Mouse (Mus musculus) CH12.LX (cell line): ENCODE results near the gene Carmil1. TPM values are rescaled to one million over a fixed set of nuclear protein-coding genes. Genes with fewer than 3 reads are reported as not detected.

ENCODE experiments used
- DNase-seq: peaks from one replicate; pipeline ENCODE4 v3.0.0-alpha.2; 2013; ENCODE audit errors: extremely low read depth
- H3K27ac ChIP-seq: 2 replicates; pipeline ENCODE4 v1.5.1; 2012; ENCODE audit warnings: low read depth, mild to moderate bottlenecking, control low read depth, moderate library complexity; ENCODE audit not compliant: insufficient read depth
- H3K27me3 ChIP-seq: replicated peaks from 2 replicates; pipeline ENCODE3; 2012; ENCODE audit warnings: inconsistent platforms
- H3K36me3 ChIP-seq, 2 experiments: replicated peaks in 1 of 2; 2 replicates each; pipeline versions ENCODE3 to v1.6.1; 2012; ENCODE audit warnings: inconsistent platforms in 1 of 2, low read length in 1 of 2, mild to moderate bottlenecking in 1 of 2, mixed read lengths in 1 of 2, moderate library complexity in 1 of 2; ENCODE audit not compliant: control insufficient read depth in 1 of 2, insufficient read depth in 1 of 2
- H3K4me1 ChIP-seq, 2 experiments: 2 replicates each; pipeline ENCODE4 v1.6.1; 2012; ENCODE audit warnings: inconsistent platforms in 1 of 2, moderate library complexity in 1 of 2; ENCODE audit not compliant: insufficient read depth in 2 of 2, control insufficient read depth in 1 of 2
- H3K4me2 ChIP-seq: 2 replicates; pipeline ENCODE4 v1.6.1; 2012; ENCODE audit warnings: low read depth, mild to moderate bottlenecking, control low read depth; ENCODE audit not compliant: poor library complexity, insufficient read depth, severe bottlenecking
- H3K4me3 ChIP-seq, 3 experiments: fragments of 150-350 bp in 1 of 3; sonication (generic) in 1 of 3; replicated peaks in 1 of 3; 2 replicates each; pipeline versions ENCODE3 to v1.5.1; 2011 to 2012; ENCODE audit warnings: low read depth in 2 of 3, low read length in 2 of 3, mild to moderate bottlenecking in 2 of 3, moderate library complexity in 2 of 3, control low read depth in 1 of 3, improper control_type of control experiment in 1 of 3, inconsistent platforms in 1 of 3, mixed read lengths in 1 of 3; ENCODE audit not compliant: poor library complexity in 1 of 3
- H3K79me2 ChIP-seq: replicated peaks from 2 replicates; pipeline ENCODE4 v1.6.1; 2012; ENCODE audit warnings: mild to moderate bottlenecking, moderate library complexity; ENCODE audit not compliant: control insufficient read depth, poor library complexity, insufficient read depth, severe bottlenecking; ENCODE audit errors: extremely low read depth
- H3K9ac ChIP-seq: 2 replicates; pipeline ENCODE4 v1.6.1; 2012; ENCODE audit warnings: low read depth, mild to moderate bottlenecking, control low read depth, moderate library complexity; ENCODE audit not compliant: insufficient read depth
- H3K9me3 ChIP-seq: replicated peaks from 2 replicates; pipeline ENCODE3; 2012; ENCODE audit warnings: low read length, inconsistent platforms, mixed read lengths
- CHD1 ChIP-seq: IDR thresholded peaks from 2 replicates; pipeline ENCODE4 v1.6.1; 2012; ENCODE audit warnings: low read depth, low read length, improper control_type of control experiment, inconsistent platforms
- CHD2 ChIP-seq: IDR thresholded peaks from 2 replicates; pipeline ENCODE4 v1.6.1; 2011; ENCODE audit warnings: low read length, improper control_type of control experiment
- CTCF ChIP-seq, 2 experiments: IDR thresholded peaks in 1 of 2; conservative IDR thresholded peaks in 1 of 2; 2 replicates each; pipeline ENCODE4 v1.5.1; 2011 to 2012; ENCODE audit warnings: low read depth in 2 of 2, low read length in 2 of 2, improper control_type of control experiment in 1 of 2, inconsistent platforms in 1 of 2, mild to moderate bottlenecking in 1 of 2, moderate library complexity in 1 of 2
- E2F4 ChIP-seq: IDR thresholded peaks from 2 replicates; pipeline ENCODE4 v1.6.1; 2011; ENCODE audit warnings: low read depth, low read length, improper control_type of control experiment; ENCODE audit not compliant: insufficient replicate concordance
- ELF1 ChIP-seq: IDR thresholded peaks from 2 replicates; pipeline ENCODE4 v1.6.1; 2014; ENCODE audit warnings: low read depth, mild to moderate bottlenecking, inconsistent platforms, low read length, improper control_type of control experiment
- EP300 ChIP-seq: IDR thresholded peaks from 2 replicates; pipeline ENCODE4 v1.6.1; 2011; ENCODE audit warnings: low read length, improper control_type of control experiment
- ETS1 ChIP-seq: conservative IDR thresholded peaks from 2 replicates; pipeline ENCODE4 v1.6.1; 2012; ENCODE audit warnings: low read depth, mild to moderate bottlenecking, inconsistent platforms, low read length, improper control_type of control experiment, moderate library complexity
- GABPA ChIP-seq: IDR thresholded peaks from 2 replicates; pipeline ENCODE4 v1.6.1; 2012; ENCODE audit warnings: low read depth, low read length, improper control_type of control experiment, inconsistent platforms; ENCODE audit not compliant: insufficient replicate concordance
- HCFC1 ChIP-seq: IDR thresholded peaks from 2 replicates; pipeline ENCODE4 v1.6.1; 2012; ENCODE audit warnings: low read depth, mild to moderate bottlenecking, inconsistent platforms, low read length, improper control_type of control experiment
- JUN ChIP-seq: IDR thresholded peaks from 2 replicates; pipeline ENCODE4 v1.6.1; 2011; ENCODE audit warnings: low read depth, mild to moderate bottlenecking, low read length, improper control_type of control experiment, moderate library complexity; ENCODE audit not compliant: insufficient read depth
- MAFK ChIP-seq: IDR thresholded peaks from 2 replicates; pipeline ENCODE4 v1.6.1; 2011; ENCODE audit warnings: low read length, improper control_type of control experiment; ENCODE audit not compliant: insufficient replicate concordance
- MAX ChIP-seq: IDR thresholded peaks from 2 replicates; pipeline ENCODE4 v1.6.1; 2011; ENCODE audit warnings: low read length, improper control_type of control experiment
- MXI1 ChIP-seq: IDR thresholded peaks from 2 replicates; pipeline ENCODE4 v1.6.1; 2011; ENCODE audit warnings: mild to moderate bottlenecking, low read depth, low read length, improper control_type of control experiment
- MYC ChIP-seq: IDR thresholded peaks from 2 replicates; pipeline ENCODE4 v1.6.1; 2011; ENCODE audit warnings: low read depth, mild to moderate bottlenecking, improper control_type of control experiment, low read length
- PAX5 ChIP-seq: IDR thresholded peaks from 2 replicates; pipeline ENCODE4 v1.6.1; 2012; ENCODE audit warnings: low read length, inconsistent platforms, mixed read lengths
- RAD21 ChIP-seq: IDR thresholded peaks from 2 replicates; pipeline ENCODE4 v1.6.1; 2011; ENCODE audit warnings: low read depth, mild to moderate bottlenecking, low read length, improper control_type of control experiment, moderate library complexity
- SIN3A ChIP-seq: IDR thresholded peaks from 2 replicates; pipeline ENCODE4 v1.6.1; 2012; ENCODE audit warnings: low read length, improper control_type of control experiment, inconsistent platforms
- SMC3 ChIP-seq: IDR thresholded peaks from 2 replicates; pipeline ENCODE4 v1.6.1; 2011; ENCODE audit warnings: low read depth, low read length, improper control_type of control experiment
- TBP ChIP-seq: conservative IDR thresholded peaks from 2 replicates; pipeline ENCODE4 v1.6.1; 2011; ENCODE audit warnings: low read depth, low read length, improper control_type of control experiment
- TCF12 ChIP-seq: IDR thresholded peaks from 2 replicates; pipeline ENCODE4 v1.6.1; 2014; ENCODE audit warnings: low read depth, mild to moderate bottlenecking, inconsistent platforms, low read length, improper control_type of control experiment
- USF1 ChIP-seq: IDR thresholded peaks from 2 replicates; pipeline ENCODE4 v1.6.1; 2014; ENCODE audit warnings: low read depth, mild to moderate bottlenecking, inconsistent platforms, low read length, improper control_type of control experiment
- ZKSCAN1 ChIP-seq: IDR thresholded peaks from 2 replicates; pipeline ENCODE4 v1.6.1; 2012; ENCODE audit warnings: low read depth, inconsistent platforms, low read length, improper control_type of control experiment, borderline replicate concordance
- ZNF384 ChIP-seq: IDR thresholded peaks from 2 replicates; pipeline ENCODE4 v1.6.1; 2012; ENCODE audit warnings: low read depth, low read length, improper control_type of control experiment, inconsistent platforms
- dilution Hi-C: fragments of 300-500 bp; cut with MboI; formaldehyde crosslinking; loops from 2 replicates; pipeline ENCODE4 v1.14.3; 2020; ENCODE audit warnings: low sequenced_read_pairs; ENCODE audit not compliant: extremely low pct_unique_long_range_greater_than_20kb, extremely low pct_ligation_motif_present
- in situ Hi-C: fragments of 300-500 bp; cut with MboI; formaldehyde crosslinking; loops from 3 replicates; pipeline ENCODE4 v1.14.3; 2019; ENCODE audit warnings: low sequenced_read_pairs, low pct_ligation_motif_present, low pct_unique_long_range_greater_than_20kb, mixed read lengths
- polyA plus RNA-seq: library from polyadenylated mRNA; unstranded; fragments of >175 nt; gene quantifications from 2 replicates; pipeline ENCODE4 v1.2.1, GENCODE M21; 2012; ENCODE audit warnings: low read depth; ENCODE audit not compliant: insufficient read length
- total RNA-seq, 2 experiments: library from RNA; depleted of rRNA; stranded (reverse); fragments of 300-350 nt in 1 of 2; fragments of >200 nt in 1 of 2; gene quantifications; 2 replicates each; pipeline ENCODE4 v1.2.3; 2012 to 2014

The Carmil1 gene
- total and polyA plus RNA-seq, 3 experiments, result 1.1 to 9.4 (median 7.2) TPM

DNA sequence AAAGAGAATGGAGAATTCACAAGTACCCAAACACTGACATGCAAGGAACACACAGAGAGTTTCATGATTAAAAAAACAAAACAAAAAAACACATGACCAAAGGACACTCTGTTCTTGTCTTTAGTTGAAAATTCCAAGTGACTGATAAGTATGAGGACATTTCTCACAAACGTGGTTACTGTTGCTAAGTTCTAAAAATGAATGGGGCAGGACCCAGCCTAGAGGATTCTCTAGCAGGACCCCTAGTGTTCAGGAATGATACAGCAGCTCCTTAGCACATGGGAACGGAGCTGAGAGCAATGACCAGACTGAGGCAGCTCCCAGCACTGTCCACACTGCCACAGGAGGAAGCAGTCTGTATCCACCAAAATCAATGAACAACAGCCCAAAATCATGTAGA is 26.6 kb downstream of the Carmil1 start:
- dilution Hi-C loops, result no loop called here
- H3K36me3 ChIP-seq, result no peaks in the 10 kb centered on the region
- no peaks in the 10 kb centered on the region for H3K27me3 ChIP-seq
- DNase-seq, result peak; percentile 53
- in situ Hi-C loops, result no loop called here
- H3K79me2 ChIP-seq, result no peaks in the 10 kb centered on the region
- H3K27ac ChIP-seq, result no peak overlapping the region
- TF ChIP-seq MYC (peak; percentile 32; the same call in 1 of the 2 replicates), CTCF (conservative IDR thresholded peaks at IDR 0.05 in 1 of 2, IDR thresholded peaks at IDR 0.05 in 1 of 2; ENCODE audit: low read depth in 2 of 2, low read length in 2 of 2) (peak; percentile 56 to 72; a peak in 3 of 4 replicates), JUN (no peak), ZKSCAN1 (no peak), RAD21 (peak; percentile 48), MAX (no peak), E2F4 (no peak), SMC3 (peak; percentile 63), EP300 (no peak)
- H3K9ac ChIP-seq, result no peak overlapping the region
- H3K4me1 ChIP-seq, result no peaks in the 10 kb centered on the region
- no peaks in the 10 kb centered on the region for H3K9me3 ChIP-seq
- H3K4me2 ChIP-seq, result no peak overlapping the region
- no peak overlapping the region for H3K4me3 ChIP-seq

DNA sequence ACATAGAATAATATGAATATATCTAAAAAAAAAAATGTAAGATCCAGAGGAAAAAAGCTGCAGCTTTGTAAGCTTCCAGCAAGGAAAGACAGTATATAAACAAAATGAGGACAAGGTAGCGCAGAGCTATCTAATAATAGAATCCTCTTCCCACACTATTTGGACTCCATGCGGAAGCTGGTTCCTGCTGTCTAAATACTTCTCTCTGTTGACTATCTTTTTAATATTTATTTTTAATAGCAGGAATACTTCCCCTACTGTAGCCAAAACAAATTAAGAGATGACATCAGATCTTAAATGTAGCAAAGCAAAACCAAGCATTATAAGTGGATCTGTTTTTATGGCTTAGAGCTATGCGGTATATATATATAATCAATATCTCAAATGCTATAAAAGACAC is 27.0 kb downstream of the Carmil1 start:
- no peak for TF ChIP-seq PAX5
- no peak for TF ChIP-seq GABPA
- no peak for TF ChIP-seq CTCF (conservative IDR thresholded peaks at IDR 0.05 in 1 of 2, IDR thresholded peaks at IDR 0.05 in 1 of 2; ENCODE audit: low read depth in 2 of 2, low read length in 2 of 2)
- no peak for TF ChIP-seq HCFC1
- TF ChIP-seq SIN3A, result no peak
- no peak for TF ChIP-seq E2F4
- TF ChIP-seq ZKSCAN1, result no peak
- no peak for TF ChIP-seq EP300
- TF ChIP-seq MXI1, result no peak
- no peak for TF ChIP-seq MAFK
- no peak for TF ChIP-seq ZNF384
- TF ChIP-seq CHD1, result no peak
- TF ChIP-seq TBP, result no peak
- TF ChIP-seq TCF12, result no peak
- TF ChIP-seq ETS1, result no peak
- no peak for TF ChIP-seq CHD2
- no peak for TF ChIP-seq USF1
- no peak for TF ChIP-seq SMC3
- TF ChIP-seq ELF1, result no peak
- Histone ChIP-seq H3K4me2 (no peak overlapping the region), H3K4me1 (no peaks in the 10 kb centered on the region), H3K4me3 (no peak overlapping the region), H3K27me3 (no peaks in the 10 kb centered on the region), H3K9me3 (no peaks in the 10 kb centered on the region), H3K36me3 (no peaks in the 10 kb centered on the region), H3K27ac (no peak overlapping the region), H3K9ac (no peak overlapping the region), H3K79me2 (no peaks in the 10 kb centered on the region)
- dilution Hi-C loops (no loop called here), in situ Hi-C loops (no loop called here)
- DNase-seq, result no peak
